Mouse (Mus musculus): ENCODE data around the gene Rabgap1l. TPM values are rescaled to one million over a fixed set of nuclear protein-coding genes. Genes with fewer than 3 reads are reported as not detected.
"Not testable (repeated sequence)": the region's sequence is repeated elsewhere in the genome, so short reads cannot be mapped to it uniquely, and the experiment has no call there.

Rabgap1l gene
- total RNA-seq, 2 experiments from 2014 or later = 143 to 149 TPM

DNA sequence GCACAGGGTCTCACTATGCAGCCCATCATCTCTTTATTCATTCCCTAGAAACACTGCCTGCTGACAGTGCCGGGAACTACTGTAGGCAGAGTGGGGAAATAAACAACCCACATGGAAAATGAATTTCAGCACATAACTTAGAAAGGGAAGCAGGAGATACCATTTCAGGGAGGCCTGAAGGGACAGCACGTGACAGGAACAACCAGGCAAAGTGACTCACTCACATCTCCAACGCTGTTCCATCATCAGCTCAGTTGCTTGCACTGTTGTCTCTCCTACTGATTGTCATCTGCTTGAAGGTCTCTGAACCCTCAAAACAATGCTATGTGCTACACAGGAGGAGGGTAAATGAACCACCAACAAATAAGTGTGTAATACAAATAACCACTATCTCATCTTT lies 499.5 kb downstream of the Rabgap1l start:
- peak; percentile 71 for ATAC-seq (replicated peaks; ENCODE audit: poor library complexity)

GRCm38 (mm10) chr1:160292058-160292457 lies 501.0 kb downstream of the Rabgap1l start:
- ATAC-seq (replicated peaks; ENCODE audit: poor library complexity) = no peak

DNA sequence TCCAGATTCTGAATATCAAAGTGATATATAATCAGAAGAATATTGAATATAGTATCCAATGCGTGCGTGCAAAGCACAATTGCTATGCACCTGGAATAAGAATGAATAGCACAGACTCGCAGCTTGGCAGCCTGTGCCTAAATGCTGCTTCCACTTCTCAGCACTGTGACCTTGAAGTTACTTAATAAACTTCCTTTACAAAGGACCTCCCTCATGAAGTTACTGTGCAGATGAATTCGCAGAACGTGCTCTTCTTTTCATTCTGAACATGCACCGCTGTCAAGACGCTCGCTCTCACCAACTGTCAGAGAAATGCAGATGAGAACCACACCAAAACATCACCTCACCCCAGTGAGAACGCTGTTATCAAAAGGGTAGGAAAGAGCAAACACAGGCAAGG lies 502.8 kb downstream of the Rabgap1l start:
- ATAC-seq (replicated peaks; ENCODE audit: poor library complexity) = peak; percentile 24; the same call in 1 of the 2 replicates

DNA sequence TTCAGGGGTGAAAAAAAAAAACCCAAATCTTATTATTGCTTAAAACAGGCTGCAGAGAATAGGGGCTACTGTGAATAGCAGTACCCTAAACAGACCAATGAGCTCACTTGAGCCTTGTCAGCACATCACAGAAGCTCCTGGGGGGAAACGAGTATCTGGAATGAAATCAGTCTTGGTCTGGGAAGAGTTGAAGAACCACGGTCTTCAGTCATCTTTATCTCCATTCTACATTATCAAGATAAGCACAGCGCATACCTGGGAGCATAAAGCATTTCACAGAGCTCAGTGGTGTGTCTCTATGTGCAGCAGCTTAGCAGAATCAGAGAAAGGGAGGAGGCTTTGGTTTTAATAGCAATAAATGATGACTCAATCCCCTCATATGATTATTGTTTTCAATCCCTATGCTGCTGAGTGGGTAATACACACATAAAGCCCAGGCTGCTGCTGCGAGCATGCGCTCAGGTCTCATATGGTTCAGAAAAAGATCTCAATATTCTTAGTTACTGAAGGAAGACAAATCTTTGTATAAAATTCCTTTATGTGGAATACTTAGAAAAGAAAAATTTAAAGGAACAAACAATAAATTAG lies 505.9 kb downstream of the Rabgap1l start:
- ATAC-seq (replicated peaks; ENCODE audit: poor library complexity) = 0 out of 2 replicates have a peak, but pooled peaks have one; percentile 2

DNA sequence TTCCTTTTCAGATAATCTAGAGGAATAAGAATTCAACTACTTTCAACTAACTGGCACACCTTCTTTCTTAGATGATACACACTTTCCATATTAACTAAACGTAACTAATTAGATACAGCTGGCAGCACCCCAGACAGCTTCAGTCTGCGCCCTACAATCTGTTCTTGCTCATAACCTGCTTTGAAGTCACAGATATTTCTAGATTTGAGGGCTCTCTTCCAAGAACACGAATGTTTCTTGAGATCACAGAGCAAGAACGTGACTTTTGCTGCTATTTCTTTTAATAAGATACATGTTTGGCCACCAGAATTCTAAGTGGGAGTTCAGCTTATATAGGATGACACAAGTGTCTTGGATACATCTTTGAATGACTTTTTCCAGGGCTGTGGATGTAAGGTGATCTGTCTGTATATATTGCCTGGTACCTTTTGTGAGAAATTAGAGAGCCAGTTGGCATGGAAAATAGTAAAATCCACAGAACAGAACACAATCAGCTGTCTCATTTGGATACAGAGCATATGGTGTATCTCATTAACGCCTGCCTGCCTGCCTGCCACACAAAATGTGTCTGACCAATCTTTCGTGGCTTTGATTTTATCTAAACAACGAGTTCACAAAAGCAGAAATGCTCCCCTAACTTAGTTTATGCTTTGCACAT lies 506.5 kb downstream of the Rabgap1l start:
- ATAC-seq (replicated peaks; ENCODE audit: poor library complexity) = peak; percentile 25; the same call in 1 of the 2 replicates

DNA sequence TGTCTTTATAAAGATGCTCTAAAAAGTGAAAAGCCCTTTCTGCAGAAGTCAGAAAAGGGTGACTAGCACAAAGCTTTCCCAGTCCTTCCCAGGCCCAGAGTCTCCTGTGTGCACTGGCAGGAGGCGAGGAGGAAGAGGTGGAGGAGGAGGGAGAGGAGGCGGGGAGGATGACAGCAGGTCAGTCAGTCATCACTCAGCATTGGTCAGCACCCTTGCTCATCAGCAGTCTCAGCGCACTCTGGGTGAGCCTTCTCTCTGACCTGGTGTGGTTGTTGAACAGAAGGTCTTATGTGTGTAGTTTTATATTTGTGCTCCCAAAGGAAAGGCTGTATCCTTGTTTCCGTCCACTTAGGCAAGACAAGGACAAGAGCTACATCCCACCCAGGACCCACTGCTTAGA lies 508.8 kb downstream of the Rabgap1l start:
- ATAC-seq (replicated peaks; ENCODE audit: poor library complexity) = no peak

- ATAC-seq (replicated peaks; ENCODE audit: poor library complexity) = not testable (repeated sequence)
These were observed 510.7 kb downstream of the Rabgap1l start for GRCm38 (mm10) chr1:160282166-160282874.

- ATAC-seq (replicated peaks; ENCODE audit: poor library complexity) = no peak
These were observed 511.5 kb downstream of the Rabgap1l start for GRCm38 (mm10) chr1:160281337-160282084.

- ATAC-seq (replicated peaks; ENCODE audit: poor library complexity) = peak; percentile 99
These were observed 512.4 kb downstream of the Rabgap1l start for GRCm38 (mm10) chr1:160280603-160281002.

DNA sequence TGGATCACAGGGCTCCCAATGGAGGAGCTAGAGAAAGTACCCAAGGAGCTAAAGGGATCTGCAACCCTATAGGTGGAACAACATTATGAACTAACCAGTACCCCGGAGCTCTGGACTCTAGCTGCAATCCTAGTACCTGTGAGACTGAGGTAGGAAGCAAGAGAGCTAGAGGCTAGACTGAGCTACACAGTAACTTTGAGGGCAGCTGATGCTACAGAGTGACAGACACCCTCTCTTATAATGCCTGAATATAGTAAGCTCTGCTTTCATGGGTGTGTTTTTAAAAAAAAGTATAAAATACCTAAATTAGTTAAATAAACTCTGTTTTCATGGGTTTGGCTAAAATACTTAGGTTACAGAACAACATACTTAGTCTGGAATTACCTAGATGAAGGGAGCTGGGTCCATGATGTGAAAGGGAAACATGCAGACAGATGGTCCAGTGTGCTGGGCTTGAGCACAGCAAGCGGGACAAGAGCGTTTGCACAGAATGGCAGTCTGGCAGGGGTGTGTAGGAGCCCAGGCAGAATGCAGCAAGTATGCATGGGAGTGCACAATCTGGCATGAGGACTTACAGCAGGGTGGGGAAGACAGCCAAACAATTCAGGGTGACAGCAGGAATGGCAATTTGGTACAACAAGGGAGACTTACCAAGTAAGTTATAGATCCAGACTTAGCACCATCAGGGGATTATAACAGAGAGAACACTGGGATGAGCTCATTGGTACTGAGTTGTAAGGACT lies 514.9 kb downstream of the Rabgap1l start:
- ATAC-seq (replicated peaks; ENCODE audit: poor library complexity) = no peak

- ATAC-seq (replicated peaks; ENCODE audit: poor library complexity) = no peak
These were observed 517.8 kb downstream of the Rabgap1l start for GRCm38 (mm10) chr1:160275248-160275647.

GRCm38 (mm10) chr1:160273133-160273743 lies 519.8 kb downstream of the Rabgap1l start:
- ATAC-seq (replicated peaks; ENCODE audit: poor library complexity) = peak; percentile 68

GRCm38 (mm10) chr1:160271282-160271967 lies 521.6 kb downstream of the Rabgap1l start:
- ATAC-seq (replicated peaks; ENCODE audit: poor library complexity) = no peak

DNA sequence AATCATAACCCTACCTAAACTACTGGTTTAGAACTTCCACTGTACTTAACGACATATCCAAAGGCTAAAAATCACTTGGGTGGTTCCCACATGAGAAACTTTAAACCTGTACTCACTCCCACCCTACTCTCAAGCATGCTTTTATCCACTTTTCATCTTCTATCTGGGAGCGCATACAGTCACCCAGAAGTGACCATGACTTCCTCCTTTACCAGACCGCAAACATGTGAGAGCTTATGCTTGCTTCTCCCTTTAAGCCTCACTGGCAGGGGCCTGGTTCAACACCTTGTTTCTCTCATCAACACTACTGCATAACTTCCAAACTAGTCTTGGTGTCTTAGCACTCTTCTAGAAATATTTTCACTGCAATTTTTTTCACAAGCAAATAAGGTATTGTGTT lies 524.7 kb downstream of the Rabgap1l start:
- ATAC-seq (replicated peaks; ENCODE audit: poor library complexity) = peak; percentile 96

DNA sequence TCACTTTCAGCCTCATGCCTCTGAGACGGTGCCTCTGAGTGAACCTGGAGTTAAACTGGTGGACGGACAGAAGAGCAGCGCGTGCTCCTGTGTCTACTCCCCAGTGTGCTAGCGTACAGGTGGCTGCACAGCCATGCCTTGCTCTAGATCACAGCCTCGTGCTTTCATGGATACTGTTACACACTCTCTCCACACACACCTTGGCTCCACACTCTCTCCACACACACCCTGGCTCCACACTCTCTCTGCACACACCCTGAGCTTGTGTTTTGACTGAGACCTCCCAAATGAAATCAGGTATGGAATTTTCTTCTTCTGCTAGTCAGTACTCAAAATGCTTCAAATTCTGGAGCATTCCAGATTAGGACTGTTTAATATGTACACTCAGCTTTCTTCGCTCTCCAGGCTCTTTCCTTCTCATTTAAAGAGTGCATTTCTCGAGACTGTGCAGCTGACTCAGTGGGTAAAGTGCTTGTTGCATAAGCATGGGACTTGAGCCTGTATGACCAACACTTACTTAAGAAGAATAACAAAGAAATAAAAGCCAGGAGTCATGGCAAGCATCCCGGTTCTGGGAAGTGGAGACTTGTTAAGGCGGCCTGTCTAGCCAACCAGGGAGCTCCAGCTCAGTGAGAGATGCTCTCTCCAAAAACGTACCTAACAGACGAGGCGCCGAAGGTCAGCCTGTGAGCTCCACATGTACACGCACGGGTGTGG lies 529.2 kb downstream of the Rabgap1l start:
- peak; percentile 4; the same call in 1 of the 2 replicates for ATAC-seq (replicated peaks; ENCODE audit: poor library complexity)

DNA sequence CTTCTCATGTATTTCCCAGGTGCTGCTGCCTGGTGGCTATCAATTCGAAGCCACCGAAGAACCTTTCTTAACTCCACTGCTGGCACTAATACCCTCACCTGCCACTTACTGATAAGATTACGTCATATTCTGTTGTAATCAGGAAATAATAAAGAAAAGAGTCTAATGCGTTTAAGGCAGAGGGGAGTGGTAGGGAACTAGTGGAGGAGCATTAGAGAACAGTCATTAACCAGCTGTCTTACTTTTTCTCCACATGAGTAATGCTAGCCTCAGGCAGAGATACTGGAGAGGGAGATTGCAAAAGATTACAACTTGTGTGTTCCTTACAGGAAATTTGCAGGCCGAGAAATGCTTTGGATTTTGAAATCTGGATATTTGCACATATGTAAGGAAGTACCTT lies 530.0 kb downstream of the Rabgap1l start:
- ATAC-seq (replicated peaks; ENCODE audit: poor library complexity) = peak; percentile 81

DNA sequence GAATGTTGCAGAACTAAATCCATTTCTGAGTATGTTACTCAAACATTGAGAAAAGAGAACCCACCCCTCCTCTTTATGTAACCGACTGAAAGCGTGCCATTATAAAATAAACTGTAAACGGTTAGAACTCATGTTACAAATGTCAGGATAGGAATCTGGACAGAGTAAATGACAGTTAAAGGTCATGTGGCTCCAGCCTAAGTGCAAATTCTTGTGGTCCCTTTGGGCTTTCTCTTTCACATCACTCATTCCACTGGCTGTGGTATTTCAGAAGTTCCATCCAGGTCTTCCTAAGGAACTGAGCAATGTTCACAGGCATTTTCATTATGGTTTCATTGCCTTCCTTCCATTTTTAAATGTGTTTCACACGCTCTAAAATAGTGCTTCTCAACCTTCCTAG lies 530.6 kb downstream of the Rabgap1l start:
- peak; percentile 15; the same call in 1 of the 2 replicates for ATAC-seq (replicated peaks; ENCODE audit: poor library complexity)

- ATAC-seq (replicated peaks; ENCODE audit: poor library complexity) = no peak
These were observed 531.2 kb downstream of the Rabgap1l start for GRCm38 (mm10) chr1:160261849-160262248.

- no peak for ATAC-seq (replicated peaks; ENCODE audit: poor library complexity)
These were observed 532.4 kb downstream of the Rabgap1l start for GRCm38 (mm10) chr1:160260605-160261004.

Measured in megakaryocyte progenitor cell, adult 5-6 weeks (primary cell).